Mouse (Mus musculus): ENCODE data around the gene Aunip. TPM values are rescaled to one million over a fixed set of nuclear protein-coding genes. Genes with fewer than 3 reads are reported as not detected.
A peak's percentile ranks its signal among the peaks of the same experiment; 100 is the strongest.

The Aunip gene
- total and polyA plus RNA-seq, 2 experiments from 2014 or later = 1.8 to 3.1 TPM

DNA sequence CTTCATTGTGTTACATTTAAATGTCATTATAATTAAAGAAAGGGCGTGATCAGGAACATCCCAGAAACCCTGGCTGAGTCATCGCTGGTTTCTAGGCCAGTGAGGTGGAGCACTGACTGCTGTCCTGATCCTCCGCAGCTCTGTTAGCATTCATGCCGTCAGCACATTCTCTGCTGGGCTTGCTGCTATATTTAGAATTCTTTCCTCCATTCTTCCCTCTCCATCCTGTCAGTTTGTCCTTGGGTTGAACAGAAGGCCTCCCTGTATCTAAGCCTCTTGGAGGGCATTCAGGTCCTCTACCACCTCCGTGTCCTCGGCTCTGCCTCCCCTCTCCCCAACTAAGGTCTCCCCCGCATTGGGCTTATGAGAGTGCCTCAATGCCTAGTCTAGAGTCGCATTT lies 6.2 kb downstream of the Aunip start:
- TF ChIP-seq CTCF (IDR thresholded peaks at IDR 0.05; ENCODE audit: low read depth) (no peak), EP300 (IDR thresholded peaks at IDR 0.05; ENCODE audit: low read depth) (no peak)
- no peaks in the 10 kb centered on the region for H3K9me3 ChIP-seq (replicated peaks; ENCODE audit: control insufficient read depth, low read length)
- H3K27ac ChIP-seq (ENCODE audit: low read depth) = peak overlapping the region; percentile 92
- H3K4me3 ChIP-seq (ENCODE audit: low read depth, low read length) = no peak overlapping the region
- DNase-seq (ENCODE audit: low spot score) (peak; percentile 90), ATAC-seq (ENCODE audit: insufficient read depth, low read depth) (peak; percentile 89)
- H3K4me1 ChIP-seq (ENCODE audit: control insufficient read depth, insufficient read depth) = peaks cover 11% of the 10 kb centered on the region
- H3K4me2 ChIP-seq (ENCODE audit: low read depth, low read length) = peak overlapping the region; percentile 20
- peaks cover 14% of the 10 kb centered on the region; the same call in 1 of the 2 replicates for H3K36me3 ChIP-seq (replicated peaks; ENCODE audit: control insufficient read depth, insufficient read depth, low read length)
- H3K27me3 ChIP-seq (ENCODE audit: control insufficient read depth, insufficient read depth, low read length) = no peaks in the 10 kb centered on the region
- no peak overlapping the region for H3K9ac ChIP-seq (replicated peaks; ENCODE audit: low read depth, low read length)
- WGBS = 7% methylated on average over 8 of the region's 8 CpGs

DNA sequence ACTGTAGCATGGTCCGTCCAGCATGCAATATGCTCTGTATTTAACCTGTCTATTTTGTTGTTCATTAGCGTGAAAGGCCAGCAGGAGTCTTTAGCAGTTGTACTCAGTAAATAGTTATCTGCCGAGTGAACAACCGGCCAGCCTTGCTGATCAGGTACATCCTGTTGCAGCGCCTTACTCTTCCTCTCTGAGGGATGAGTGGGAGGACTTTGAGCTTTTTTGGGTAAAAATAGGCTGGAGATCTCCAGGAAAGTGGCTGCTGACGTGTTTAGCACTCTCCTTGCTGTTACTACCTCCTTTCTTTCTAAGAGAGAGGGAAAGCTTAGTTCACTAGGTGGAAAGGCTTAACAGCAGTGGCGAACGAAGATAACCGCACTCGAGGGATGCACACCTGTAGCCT lies 6.9 kb downstream of the Aunip start:
- 46% methylated on average over 10 of the region's 10 CpGs for WGBS
- Histone ChIP-seq H3K4me2 (ENCODE audit: low read depth, low read length) (peak overlapping the region; percentile 20; the same call in 1 of the 2 replicates), H3K27me3 (ENCODE audit: control insufficient read depth, insufficient read depth, low read length) (no peaks in the 10 kb centered on the region), H3K36me3 (replicated peaks; ENCODE audit: control insufficient read depth, insufficient read depth, low read length) (peaks cover 14% of the 10 kb centered on the region; the same call in 1 of the 2 replicates), H3K27ac (ENCODE audit: low read depth) (peak overlapping the region; percentile 92), H3K4me1 (ENCODE audit: control insufficient read depth, insufficient read depth) (peaks cover 11% of the 10 kb centered on the region), H3K9ac (replicated peaks; ENCODE audit: low read depth, low read length) (no peak overlapping the region), H3K4me3 (ENCODE audit: low read depth, low read length) (no peak overlapping the region), H3K9me3 (replicated peaks; ENCODE audit: control insufficient read depth, low read length) (no peaks in the 10 kb centered on the region)
- TF ChIP-seq CTCF (IDR thresholded peaks at IDR 0.05; ENCODE audit: low read depth) = no peak
- TF ChIP-seq EP300 (IDR thresholded peaks at IDR 0.05; ENCODE audit: low read depth) = no peak
- DNase-seq (ENCODE audit: low spot score) (no peak), ATAC-seq (ENCODE audit: insufficient read depth, low read depth) (no peak; the same call in 1 of the 2 replicates)

DNA sequence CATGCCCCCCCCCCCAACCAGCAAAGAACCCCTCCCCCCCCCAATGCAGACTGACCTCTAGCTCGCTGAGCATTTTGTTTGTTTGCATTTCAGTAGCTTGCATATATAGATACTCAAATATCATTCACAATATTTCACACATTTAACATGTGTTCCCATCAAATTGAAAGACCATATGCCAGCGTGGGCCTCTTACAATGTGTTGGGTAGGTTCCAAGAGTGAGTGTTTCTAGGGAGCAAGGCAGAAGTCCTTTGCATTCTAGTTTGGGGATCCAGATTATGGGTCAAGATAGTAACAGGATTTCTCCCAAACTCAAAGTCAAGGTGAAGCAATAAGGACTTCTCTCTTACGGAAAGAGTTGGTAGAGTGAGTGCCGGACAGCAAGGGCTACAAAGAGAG lies 7.7 kb downstream of the Aunip start:
- Histone ChIP-seq H3K4me3 (ENCODE audit: low read depth, low read length) (no peak overlapping the region), H3K9ac (replicated peaks; ENCODE audit: low read depth, low read length) (no peak overlapping the region), H3K4me1 (ENCODE audit: control insufficient read depth, insufficient read depth) (peaks cover 11% of the 10 kb centered on the region), H3K27ac (ENCODE audit: low read depth) (no peak overlapping the region), H3K4me2 (ENCODE audit: low read depth, low read length) (no peak overlapping the region), H3K36me3 (replicated peaks; ENCODE audit: control insufficient read depth, insufficient read depth, low read length) (peaks cover 14% of the 10 kb centered on the region; the same call in 1 of the 2 replicates), H3K27me3 (ENCODE audit: control insufficient read depth, insufficient read depth, low read length) (no peaks in the 10 kb centered on the region), H3K9me3 (replicated peaks; ENCODE audit: control insufficient read depth, low read length) (no peaks in the 10 kb centered on the region)
- no peak for TF ChIP-seq EP300 (IDR thresholded peaks at IDR 0.05; ENCODE audit: low read depth)
- no peak for TF ChIP-seq CTCF (IDR thresholded peaks at IDR 0.05; ENCODE audit: low read depth)
- WGBS = 90% methylated on average over 4 of the region's 4 CpGs
- no peak for ATAC-seq (ENCODE audit: insufficient read depth, low read depth)
- DNase-seq (ENCODE audit: low spot score) = no peak

DNA sequence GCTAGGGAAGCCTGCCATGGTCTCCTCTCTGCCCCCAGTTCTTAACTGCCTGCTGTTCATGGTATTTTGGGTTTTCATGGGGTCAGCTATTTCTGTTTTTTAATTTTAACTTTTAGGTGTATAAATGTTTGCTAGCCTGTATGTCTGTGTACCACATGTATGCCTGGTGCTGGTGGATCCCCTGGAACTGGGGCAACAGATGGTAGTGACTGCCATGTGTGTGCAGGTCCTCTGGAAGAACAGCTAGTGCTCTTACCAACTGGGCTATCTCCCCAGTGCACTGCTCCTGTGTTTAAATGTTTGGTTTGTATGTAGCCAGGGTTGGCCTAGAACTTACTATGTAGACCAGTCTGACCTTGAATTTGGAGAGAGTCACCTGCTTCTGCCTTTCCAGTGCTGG lies 8.5 kb downstream of the Aunip start:
- Histone ChIP-seq H3K27me3 (ENCODE audit: control insufficient read depth, insufficient read depth, low read length) (no peaks in the 10 kb centered on the region), H3K27ac (ENCODE audit: low read depth) (no peak overlapping the region), H3K36me3 (replicated peaks; ENCODE audit: control insufficient read depth, insufficient read depth, low read length) (peaks cover 18% of the 10 kb centered on the region), H3K9ac (replicated peaks; ENCODE audit: low read depth, low read length) (no peak overlapping the region), H3K4me3 (ENCODE audit: low read depth, low read length) (no peak overlapping the region), H3K4me2 (ENCODE audit: low read depth, low read length) (no peak overlapping the region), H3K9me3 (replicated peaks; ENCODE audit: control insufficient read depth, low read length) (no peaks in the 10 kb centered on the region), H3K4me1 (ENCODE audit: control insufficient read depth, insufficient read depth) (peaks cover 11% of the 10 kb centered on the region)
- ATAC-seq (ENCODE audit: insufficient read depth, low read depth) (no peak), DNase-seq (ENCODE audit: low spot score) (no peak)
- no peak for TF ChIP-seq EP300 (IDR thresholded peaks at IDR 0.05; ENCODE audit: low read depth)
- TF ChIP-seq CTCF (IDR thresholded peaks at IDR 0.05; ENCODE audit: low read depth) = no peak

DNA sequence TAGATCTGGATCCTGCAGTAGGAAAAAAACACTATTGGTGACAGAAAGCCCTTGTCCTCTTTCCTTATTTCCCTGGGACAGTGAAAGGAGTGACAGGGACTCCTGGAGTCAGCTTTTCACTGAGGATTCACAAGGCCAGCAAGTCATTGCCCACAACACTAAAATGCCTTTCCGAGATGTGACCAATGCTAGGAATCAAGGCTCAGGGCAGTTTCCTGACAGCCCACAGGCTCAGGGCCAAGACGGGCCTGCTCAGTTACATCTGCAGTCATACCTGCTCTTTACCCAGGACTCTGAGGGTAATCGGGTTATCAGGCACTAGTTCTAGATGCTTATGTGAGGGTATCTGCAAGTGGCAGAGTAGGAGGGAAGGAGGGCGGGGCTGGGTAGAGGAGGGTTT lies 12.6 kb downstream of the Aunip start:
- 76% methylated on average over 4 of the region's 4 CpGs for WGBS
- Histone ChIP-seq H3K27me3 (ENCODE audit: control insufficient read depth, insufficient read depth, low read length) (no peaks in the 10 kb centered on the region), H3K36me3 (replicated peaks; ENCODE audit: control insufficient read depth, insufficient read depth, low read length) (peaks cover 58% of the 10 kb centered on the region), H3K27ac (ENCODE audit: low read depth) (no peak overlapping the region), H3K4me1 (ENCODE audit: control insufficient read depth, insufficient read depth) (no peaks in the 10 kb centered on the region; the same call in 1 of the 2 replicates), H3K9me3 (replicated peaks; ENCODE audit: control insufficient read depth, low read length) (no peaks in the 10 kb centered on the region), H3K4me2 (ENCODE audit: low read depth, low read length) (no peak overlapping the region), H3K9ac (replicated peaks; ENCODE audit: low read depth, low read length) (no peak overlapping the region), H3K4me3 (ENCODE audit: low read depth, low read length) (no peak overlapping the region)
- no peak for ATAC-seq (ENCODE audit: insufficient read depth, low read depth)
- TF ChIP-seq EP300 (IDR thresholded peaks at IDR 0.05; ENCODE audit: low read depth) (no peak), CTCF (IDR thresholded peaks at IDR 0.05; ENCODE audit: low read depth) (no peak)
- DNase-seq (ENCODE audit: low spot score) = no peak

DNA sequence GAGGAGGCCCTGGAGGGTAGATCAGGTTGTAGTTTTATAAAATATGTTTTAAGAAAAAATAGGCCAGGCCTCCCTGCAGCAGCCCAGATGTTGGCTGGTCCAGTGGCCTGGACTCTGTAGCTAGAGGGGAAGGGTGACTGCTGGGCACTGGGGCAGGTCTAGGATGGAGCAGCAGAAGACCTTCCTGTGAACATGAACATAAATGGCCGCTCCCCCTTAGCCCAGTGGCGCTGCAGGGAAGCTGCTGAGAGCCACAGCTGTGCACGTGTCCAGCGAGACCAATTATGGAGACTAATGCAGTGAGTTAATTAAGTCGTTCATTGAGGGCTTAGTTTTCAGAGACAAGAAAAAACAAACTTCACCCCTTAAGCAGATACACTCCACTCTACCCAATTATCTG lies 15.0 kb downstream of the Aunip start:
- no peaks in the 10 kb centered on the region for H3K27me3 ChIP-seq (ENCODE audit: control insufficient read depth, insufficient read depth, low read length)
- ATAC-seq (ENCODE audit: insufficient read depth, low read depth) = no peak
- H3K27ac ChIP-seq (ENCODE audit: low read depth) = no peak overlapping the region
- 75% methylated on average over 5 of the region's 5 CpGs for whole genome bisulfite sequencing
- no peak overlapping the region for H3K4me2 ChIP-seq (ENCODE audit: low read depth, low read length)
- H3K4me3 ChIP-seq (ENCODE audit: low read depth, low read length) = no peak overlapping the region
- no peak for DNase-seq (ENCODE audit: low spot score)
- H3K36me3 ChIP-seq (replicated peaks; ENCODE audit: control insufficient read depth, insufficient read depth, low read length) = peaks cover 76% of the 10 kb centered on the region
- TF ChIP-seq CTCF (IDR thresholded peaks at IDR 0.05; ENCODE audit: low read depth) (no peak), EP300 (IDR thresholded peaks at IDR 0.05; ENCODE audit: low read depth) (no peak)
- no peak overlapping the region for H3K9ac ChIP-seq (replicated peaks; ENCODE audit: low read depth, low read length)
- H3K9me3 ChIP-seq (replicated peaks; ENCODE audit: control insufficient read depth, low read length) = no peaks in the 10 kb centered on the region
- no peaks in the 10 kb centered on the region for H3K4me1 ChIP-seq (ENCODE audit: control insufficient read depth, insufficient read depth)
